In genomic region chr5:36776021-36776575, GRCm38 (mm10) we compare ENCODE assay signal across 18 mouse cellular contexts. TPM values are rescaled to one million over a fixed set of nuclear protein-coding genes. Genes with fewer than 3 reads are reported as not detected.
DNase-seq lines count a peak whose midpoint lies in the region; ATAC-seq and TF ChIP-seq lines count a peak whose summit lies in the region.
"Had no signal": no experiment of that assay in that cellular context is flagged by ENCODE, and none has a peak within 500 bp of the region (broad histone marks: within the 10 kb centered on the region; RNA-seq: fewer than 3 reads in every experiment).

No protein-coding gene starts in this region.

- H3K27me3 ChIP-seq in heart, embryonic 12.5 days (replicated peaks): no peaks in the 10 kb centered on the region
- no peaks in the 10 kb centered on the region for H3K27me3 ChIP-seq in Patski
- H3K27me3 ChIP-seq: intestine, embryonic 15.5 days; liver, embryonic 15.5 days; midbrain, embryonic 13.5 days had no signal

- no peak for DNase-seq in heart, postnatal 4 days
- DNase-seq in Patski (ENCODE audit: low read depth, low spot score): no peak
- peak; percentile 73 for DNase-seq in adrenal gland, postnatal 10 days
- DNase-seq in heart, postnatal 10 days: peak; percentile 15 to 24
- DNase-seq in Muller cell, postnatal 12 days (ENCODE audit: inconsistent ontology term): no peak
- DNase-seq in left cerebral cortex, adult 2 months (ENCODE audit: extremely low spot score in 1 of 2, low spot score in 2 of 2): no peak
- DNase-seq: cerebellum, adult 9-11 months; gastrocnemius, postnatal 14 days; layer of hippocampus, adult 9-11 months; left cerebral cortex, postnatal 4 days; lung, postnatal 4 days; right cerebral cortex, adult 18-20 months; spleen, adult 18-20 months had no signal

- POLR2A ChIA-PET in Patski (lab: Charles Lee): no interaction called here

- peaks cover 14% of the 10 kb centered on the region for H3K9me3 ChIP-seq in heart, embryonic 12.5 days (replicated peaks)
- H3K9me3 ChIP-seq: intestine, embryonic 15.5 days had no signal

- no peak overlapping the region for H3K9ac ChIP-seq in heart, embryonic 12.5 days
- H3K9ac ChIP-seq: intestine, embryonic 15.5 days; liver, embryonic 15.5 days; midbrain, embryonic 13.5 days had no signal

- no peak for TF ChIP-seq CTCF in Patski (IDR thresholded peaks at IDR 0.05)
- TF ChIP-seq CTCF in left cerebral cortex, adult 2 months (IDR thresholded peaks at IDR 0.05): no peak

- H3K4me3 ChIP-seq in heart, embryonic 12.5 days: no peak overlapping the region
- no peak overlapping the region for H3K4me3 ChIP-seq in left cerebral cortex, adult 2 months
- H3K4me3 ChIP-seq: intestine, embryonic 15.5 days; liver, embryonic 15.5 days; midbrain, embryonic 13.5 days had no signal

- ATAC-seq in heart, embryonic 12.5 days (ENCODE audit: insufficient number of reproducible peaks, low FRiP score): no peak
- ATAC-seq in Patski: peak; percentile 42
- ATAC-seq: intestine, embryonic 15.5 days; midbrain, embryonic 13.5 days had no signal

- 12% methylated on average over 9 of the region's 9 CpGs for WGBS in heart, embryonic 12.5 days

- CTCF ChIA-PET in Patski (lab: Charles Lee): interaction anchor here (1.1 kb wide), 1 partner anchor 313 kb away, joined by 4 read pairs; no protein-coding TSS in a partner anchor

- peak overlapping the region; percentile 23; the same call in 1 of the 2 replicates for H3K4me2 ChIP-seq in heart, embryonic 12.5 days
- H3K4me2 ChIP-seq: intestine, embryonic 15.5 days; liver, embryonic 15.5 days; midbrain, embryonic 13.5 days had no signal

- in situ Hi-C loops in Patski (cut with MboI; ENCODE audit: low pct_unique_long_range_greater_than_20kb): no loop called here

- H3K27ac ChIP-seq in heart, embryonic 12.5 days (ENCODE audit: poor library complexity, severe bottlenecking): no peak overlapping the region; the same call in 1 of the 2 replicates
- H3K27ac ChIP-seq in left cerebral cortex, adult 2 months: no peak overlapping the region
- H3K27ac ChIP-seq: intestine, embryonic 15.5 days; kidney, postnatal 0 days; liver, embryonic 15.5 days; midbrain, embryonic 13.5 days had no signal

- intact Hi-C loops in heart, postnatal 10 days (cut with DNase I): no loop called here
- intact Hi-C loops in left cerebral cortex, adult 2 months (cut with DNase I): no loop called here

- peaks cover 17% of the 10 kb centered on the region for H3K4me1 ChIP-seq in heart, embryonic 12.5 days (replicated peaks)
- H3K4me1 ChIP-seq: intestine, embryonic 15.5 days; liver, embryonic 15.5 days; midbrain, embryonic 13.5 days had no signal

- H3K36me3 ChIP-seq in heart, embryonic 12.5 days: no peaks in the 10 kb centered on the region
- H3K36me3 ChIP-seq: intestine, embryonic 15.5 days; liver, embryonic 15.5 days; midbrain, embryonic 13.5 days had no signal

RNA-seq across cellular contexts. Expression of gene Mrfap1, which starts 20.5 kb away (rescaled TPM):
- 426 and 435 TPM in 2 replicates for polyA plus RNA-seq in heart, embryonic 12.5 days (2016; fragmentation: Nextera tagmentation; extraction: Ambion mirVana)
- 100 to 1,000 TPM; 306 to 323 TPM for total RNA-seq in heart, postnatal 4 days (2021)
- polyA plus RNA-seq in Patski (2021): 434 TPM
- total RNA-seq in adrenal gland, postnatal 10 days (2021): 100 to 1,000 TPM; 429 to 477 TPM
- total RNA-seq in heart, postnatal 10 days (2021): 100 to 1,000 TPM; 300 to 317 TPM
- total RNA-seq in left cerebral cortex, adult 2 months (2021): 100 to 1,000 TPM; 409 to 435 TPM

RNA-seq across cellular contexts. Expression of gene Bloc1s4, which starts 27.6 kb away (rescaled TPM):
- 21.0 and 21.3 TPM in 2 replicates for polyA plus RNA-seq in heart, embryonic 12.5 days (2016; fragmentation: Nextera tagmentation; extraction: Ambion mirVana)
- total RNA-seq in heart, postnatal 4 days (2021): 10 to 100 TPM; 11.6 to 13.7 TPM
- 25.5 TPM for polyA plus RNA-seq in Patski (2021)
- 10 to 100 TPM; 22.6 to 27.2 TPM for total RNA-seq in adrenal gland, postnatal 10 days (2021)
- total RNA-seq in heart, postnatal 10 days (2021): 10 to 100 TPM; 12.5 to 14.3 TPM
- total RNA-seq in left cerebral cortex, adult 2 months (2021): 10 to 100 TPM; 19.3 to 19.7 TPM

RNA-seq across cellular contexts. Expression of gene Man2b2, which starts 54.4 kb away (rescaled TPM):
- polyA plus RNA-seq in heart, embryonic 12.5 days (2016; fragmentation: Nextera tagmentation; extraction: Ambion mirVana): 18.4 and 19.7 TPM in 2 replicates
- total RNA-seq in heart, postnatal 4 days (2021): 10 to 100 TPM; 19.2 to 19.7 TPM
- polyA plus RNA-seq in Patski (2021): 46.9 TPM
- 10 to 100 TPM; 37.5 TPM for total RNA-seq in adrenal gland, postnatal 10 days (2021)
- total RNA-seq in heart, postnatal 10 days (2021): 10 to 100 TPM; 18.1 to 21.2 TPM
- 10 to 100 TPM; 25.3 to 25.8 TPM for total RNA-seq in left cerebral cortex, adult 2 months (2021)

Comparison
In these comparisons a context has a peak if more than half of its experiments do, and no peak if none do; other contexts are left out.
1. DNase-seq: peak in adrenal gland, postnatal 10 days (single experiment) and heart, postnatal 10 days (2 of 2); none in heart, postnatal 4 days (single experiment), Patski (single experiment), Muller cell, postnatal 12 days (single experiment) and left cerebral cortex, adult 2 months (0 of 2).